Mouse (Mus musculus) lung, adult 18-20 months (tissue): ENCODE results near the gene Cyp4v3.
A peak's percentile ranks its signal among the peaks of the same experiment; 100 is the strongest.
"Not testable (repeated sequence)": the region's sequence is repeated elsewhere in the genome, so short reads cannot be mapped to it uniquely, and the experiment has no call there.

Experiments
- DNase-seq, 2 experiments: peaks; one replicate each; pipeline ENCODE4 v3.0.0; 2022; ENCODE audit warnings: mixed read lengths in 2 of 2

The Cyp4v3 gene

GRCm38 (mm10) chr8:45332685-45333409 is at the start of gene Cyp4v3:
TSS of gene Cyp4v3 (minus strand) at chr8:45333216.
- DNase-seq: peak; percentile 87

- peak; percentile 7 to 12 for DNase-seq
Observed at GRCm38 (mm10) chr8:45381963-45382347, 48.9 kb upstream of the Cyp4v3 start, which contains the start of gene Fam149a. TSS of gene Fam149a (minus strand) at chr8:45382291.

GRCm38 (mm10) chr8:45381075-45381962 is 48.3 kb upstream of the Cyp4v3 start:
- no peak for DNase-seq

GRCm38 (mm10) chr8:45380598-45380997 is 47.6 kb upstream of the Cyp4v3 start:
- DNase-seq: no peak

DNA sequence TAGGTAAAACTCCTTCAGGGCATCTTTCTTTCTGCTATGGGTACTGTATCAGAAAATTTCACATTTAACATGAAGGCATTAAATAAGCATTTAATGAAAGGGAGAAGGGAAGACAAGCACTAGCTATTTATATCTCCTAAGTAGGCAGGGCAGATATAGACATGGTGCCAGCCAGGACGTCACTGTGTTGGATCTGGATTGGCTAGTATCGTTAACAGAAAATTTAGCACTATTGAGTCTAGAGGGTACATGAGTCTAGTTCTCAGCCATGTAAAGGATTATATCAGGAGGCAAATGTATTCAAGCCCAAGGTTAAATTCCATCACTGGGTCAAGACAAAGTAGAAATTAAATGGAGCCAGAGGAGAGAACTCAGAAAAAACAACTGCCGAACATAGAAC is 41.1 kb upstream of the Cyp4v3 start:
- no peak for DNase-seq

DNA sequence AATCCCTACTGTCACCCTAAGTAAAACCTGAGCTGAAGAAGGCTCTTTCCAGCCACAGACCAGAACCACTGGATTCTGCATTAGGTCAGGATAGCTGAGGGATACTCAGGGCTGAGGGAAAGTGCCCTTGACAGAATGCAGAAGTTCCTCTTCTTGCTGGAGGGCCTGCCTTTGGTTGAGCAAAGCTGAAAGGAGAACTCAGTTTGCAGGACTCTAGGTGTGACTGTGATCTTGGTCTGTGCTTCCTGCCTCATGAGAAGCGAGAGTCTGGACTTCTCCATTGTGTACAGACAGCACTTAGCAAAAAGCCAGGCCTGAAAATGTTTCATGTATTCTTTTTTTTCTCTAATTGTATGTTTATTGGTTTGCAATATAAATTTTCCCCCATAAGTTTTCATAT is 34.1 kb upstream of the Cyp4v3 start:
- DNase-seq: no peak

GRCm38 (mm10) chr8:45363220-45363619 is 30.2 kb upstream of the Cyp4v3 start:
- no peak for DNase-seq

- DNase-seq: no peak
Observed at GRCm38 (mm10) chr8:45362323-45362722, 29.3 kb upstream of the Cyp4v3 start.

DNA sequence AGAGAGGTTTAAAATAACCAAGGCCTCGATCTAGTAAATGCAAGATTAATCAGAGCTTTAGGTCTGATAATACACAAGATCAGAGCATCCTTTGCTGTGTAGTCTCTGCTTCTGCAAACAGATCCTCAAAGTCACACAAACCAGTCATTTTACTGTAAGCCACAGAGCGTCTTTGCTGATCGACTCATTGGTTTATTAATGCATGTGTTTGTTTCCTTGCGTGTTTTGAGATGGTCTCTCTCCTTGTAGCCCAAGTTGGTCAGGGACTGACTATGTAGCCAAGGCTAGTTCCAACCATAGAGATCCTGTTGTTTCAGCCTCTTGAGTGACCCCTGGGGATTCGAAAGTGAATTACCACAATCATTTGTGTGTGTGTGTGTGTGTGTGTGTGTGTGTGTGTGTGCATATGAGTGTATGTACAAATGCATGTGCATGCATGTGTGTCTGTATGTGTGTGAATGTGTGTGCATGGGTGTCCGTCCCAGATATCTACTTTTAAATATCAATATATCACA is 26.1 kb upstream of the Cyp4v3 start:
- DNase-seq: no peak

DNA sequence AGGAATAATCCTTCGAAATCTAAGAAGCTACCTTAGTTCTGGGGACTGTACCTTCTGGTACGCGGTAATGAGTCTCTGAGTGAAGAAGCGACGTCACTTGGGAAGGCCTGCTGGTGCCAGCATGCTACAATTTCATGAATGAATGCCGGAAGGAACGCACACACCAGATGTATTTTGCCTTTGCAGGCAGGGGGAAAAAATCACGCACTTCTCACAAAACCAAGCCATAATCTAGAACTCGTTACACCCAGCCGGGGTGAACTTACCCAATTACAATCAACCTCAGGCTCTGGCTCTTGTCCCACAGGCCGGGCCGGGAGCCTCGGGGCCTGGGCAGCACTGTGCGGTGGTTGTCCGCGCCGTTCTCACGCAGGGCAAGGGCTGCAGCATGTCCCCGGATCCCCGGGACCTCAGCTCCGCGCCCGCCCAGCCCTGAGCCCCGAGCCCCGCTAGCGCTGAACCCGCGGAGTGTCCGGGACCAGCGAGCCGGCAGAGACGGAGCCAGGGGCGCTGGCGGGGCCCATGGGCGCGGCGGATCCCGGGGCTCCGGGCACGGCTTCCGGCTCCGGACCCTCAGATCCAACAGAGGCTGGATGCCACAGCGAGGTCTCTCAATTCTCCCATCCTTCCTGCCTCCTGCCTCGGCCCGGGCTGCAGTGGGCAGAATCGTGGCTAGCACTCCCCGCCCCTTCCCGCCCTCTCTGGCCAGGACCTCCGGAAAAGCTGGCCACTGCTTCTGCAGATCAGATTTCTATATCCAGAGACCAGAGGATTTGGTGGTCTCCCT is 25.3 kb upstream of the Cyp4v3 start:
- peak in 1 of 2 experiments; percentile 31 for DNase-seq

GRCm38 (mm10) chr8:45355809-45356208 is 22.8 kb upstream of the Cyp4v3 start:
- no peak for DNase-seq

DNA sequence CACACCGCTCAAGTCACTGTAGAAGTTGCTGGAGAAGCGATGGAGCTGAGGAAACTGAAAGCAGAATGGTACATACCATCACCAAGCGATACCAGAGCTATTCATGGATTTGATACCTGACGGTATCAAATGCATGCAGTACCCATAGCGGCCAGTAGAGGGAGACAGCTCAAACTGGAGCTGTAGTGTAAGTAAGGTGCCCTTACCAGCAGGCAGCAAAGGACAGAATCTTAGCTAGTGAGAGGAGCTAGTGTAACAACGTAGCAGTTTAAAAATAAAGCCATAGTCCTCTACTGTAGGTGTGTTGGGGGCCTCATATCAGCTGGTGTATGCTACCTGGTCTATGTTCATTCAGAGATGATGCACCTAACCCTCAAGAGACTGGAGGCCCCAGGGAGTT is 12.0 kb upstream of the Cyp4v3 start:
- DNase-seq: peak; percentile 59 to 60

DNA sequence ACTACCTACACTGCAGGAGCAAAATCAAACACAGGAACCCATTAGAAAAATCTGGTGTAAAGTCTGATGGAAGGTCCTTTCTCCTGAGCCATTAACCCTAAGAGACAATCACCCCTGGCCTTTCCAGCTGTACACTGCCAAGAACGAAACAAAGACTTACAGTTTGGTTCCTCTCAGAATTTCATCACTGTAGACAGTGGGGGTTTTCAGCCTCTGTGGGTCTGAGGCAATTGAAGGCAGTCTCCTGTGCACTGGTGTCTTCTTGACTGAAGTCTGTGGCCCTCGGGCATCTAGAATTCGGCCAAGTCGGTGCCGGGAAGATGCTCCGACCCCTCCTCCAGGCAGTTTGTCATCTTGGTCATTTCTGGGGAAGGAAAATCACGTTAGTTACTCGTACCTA is 11.3 kb upstream of the Cyp4v3 start:
- no peak for DNase-seq

DNA sequence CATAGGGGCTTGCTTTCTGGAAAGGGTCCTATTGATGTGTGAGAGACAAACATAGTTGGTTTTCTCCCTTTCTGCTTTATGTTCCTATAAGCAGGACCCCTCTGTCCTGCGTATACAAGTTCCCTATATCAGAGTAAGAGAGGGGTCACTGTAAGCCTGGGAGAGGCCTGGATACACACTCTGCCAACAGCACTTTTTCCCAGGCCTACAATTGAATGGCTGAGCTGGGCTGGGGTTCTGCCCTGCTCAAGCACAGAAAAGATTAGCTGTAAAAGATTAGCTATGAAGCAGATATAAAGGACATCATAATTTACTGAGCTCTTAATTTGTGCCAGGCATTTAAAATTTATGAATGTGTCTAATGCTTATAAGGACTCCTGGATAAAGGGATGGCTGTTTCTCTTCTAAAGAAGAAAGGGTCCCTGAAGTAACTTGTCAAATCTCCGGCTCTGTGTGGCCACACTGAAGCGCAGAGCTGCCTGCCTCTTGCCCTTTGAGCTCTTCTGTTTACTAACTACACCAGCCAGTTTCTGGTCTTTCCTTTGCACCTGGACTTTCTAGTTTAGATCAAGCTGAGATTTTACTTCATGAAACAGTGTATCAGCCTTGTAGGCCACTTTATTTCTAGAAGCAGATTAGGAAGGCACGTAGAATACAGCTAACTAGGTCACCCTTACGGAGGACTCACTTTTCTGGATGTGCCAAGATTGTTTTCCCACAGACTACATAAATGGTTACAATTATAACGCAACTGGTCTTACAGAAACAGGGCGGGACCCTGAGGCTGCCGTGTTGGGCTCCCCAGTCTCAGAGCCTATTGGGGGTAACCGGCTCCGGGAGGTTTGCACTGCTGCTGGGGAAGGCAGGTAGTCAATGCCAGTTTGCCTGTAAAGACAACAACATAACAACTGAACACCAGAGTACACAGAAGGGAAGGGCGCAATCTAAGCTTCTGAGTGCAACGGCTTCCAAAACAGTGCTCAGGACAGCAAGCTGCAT is 8.9 kb upstream of the Cyp4v3 start:
- DNase-seq: no peak

DNA sequence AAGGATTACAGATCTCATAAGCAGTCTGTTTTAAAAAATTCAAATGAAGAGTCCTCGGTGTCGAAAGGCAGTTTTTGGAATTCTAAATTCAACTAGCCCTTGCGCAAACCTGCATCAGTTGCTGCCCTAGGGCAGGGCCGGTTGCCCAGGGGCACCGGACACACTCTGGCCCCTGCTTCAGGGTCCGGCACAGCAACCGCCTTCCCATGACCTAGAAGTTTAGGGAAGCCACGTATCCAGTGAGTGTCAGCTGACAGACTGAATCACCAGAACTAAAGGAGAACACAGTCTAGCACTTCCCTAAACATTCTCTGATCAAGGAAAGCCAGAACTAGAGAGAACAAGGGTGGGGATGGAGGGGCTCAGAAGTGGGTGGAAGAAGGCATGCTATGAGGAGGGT is 477 bp upstream of the Cyp4v3 start:
- DNase-seq: peak; percentile 35 to 46

- peak in 1 of 2 experiments; percentile 17 for DNase-seq
Observed at GRCm38 (mm10) chr8:45330856-45331255, 2.2 kb downstream of the Cyp4v3 start.

- DNase-seq: peak; percentile 34 to 58
Observed at GRCm38 (mm10) chr8:45329206-45329980, 3.6 kb downstream of the Cyp4v3 start.

GRCm38 (mm10) chr8:45327076-45327475 is 5.9 kb downstream of the Cyp4v3 start:
- not testable (repeated sequence) for DNase-seq

GRCm38 (mm10) chr8:45324151-45324550 is 8.9 kb downstream of the Cyp4v3 start:
- DNase-seq: no peak

DNA sequence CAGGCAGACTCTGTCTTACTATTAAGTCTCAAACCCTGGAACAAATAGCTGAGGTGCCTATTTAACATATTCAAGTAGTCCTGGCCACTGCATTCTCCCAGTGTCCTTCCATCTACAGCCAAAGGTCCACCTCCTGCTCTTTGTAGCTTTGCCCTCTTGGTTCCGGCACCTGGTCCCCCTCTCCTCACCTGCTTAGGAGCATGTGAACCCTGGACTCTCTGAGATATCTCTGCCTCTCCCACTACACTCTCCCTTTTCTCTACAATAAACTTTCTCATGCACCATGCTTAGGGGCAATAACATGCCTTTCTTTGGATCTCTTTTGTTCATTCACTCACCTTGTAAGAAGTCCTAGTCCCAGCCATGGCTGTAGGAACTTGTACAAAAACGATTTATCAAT is 11.7 kb downstream of the Cyp4v3 start:
- DNase-seq: no peak

GRCm38 (mm10) chr8:45320930-45321329 is 12.1 kb downstream of the Cyp4v3 start:
- DNase-seq: no peak
